11 mouse cellular contexts compared by ENCODE assay signal in genomic region chr17:12750591-12751170, GRCm38 (mm10). TPM values are rescaled to one million over a fixed set of nuclear protein-coding genes. Genes with fewer than 3 reads are reported as not detected.
DNase-seq lines count a peak whose midpoint lies in the region; ATAC-seq and TF ChIP-seq lines count a peak whose summit lies in the region.
"Had no signal": no experiment of that assay in that cellular context is flagged by ENCODE, and none has a peak within 500 bp of the region (broad histone marks: within the 10 kb centered on the region; RNA-seq: fewer than 3 reads in every experiment).

No protein-coding gene starts in this region.

- H3K4me3 ChIP-seq in liver, embryonic 12.5 days, result no peak overlapping the region
- H3K4me3 ChIP-seq in hindbrain, embryonic 13.5 days, result no peak overlapping the region
- H3K4me3 ChIP-seq in small intestine, adult 2 months (ENCODE audit: low read depth, low read length), result no peak overlapping the region
- H3K4me3 ChIP-seq: forebrain, embryonic 13.5 days had no signal

- DNase-seq in cerebellum, adult 9-10 months, result peak; percentile 17
- DNase-seq in liver (no peak), MN1 (ENCODE audit: low spot score) (no peak)
- no peak for DNase-seq in urinary bladder, adult 2 months (ENCODE audit: low spot score)
- DNase-seq: right cerebral cortex, postnatal 25 days had no signal

- no peak overlapping the region for H3K9ac ChIP-seq in liver, embryonic 12.5 days
- no peak overlapping the region for H3K9ac ChIP-seq in hindbrain, embryonic 13.5 days
- H3K9ac ChIP-seq: forebrain, embryonic 13.5 days; liver, embryonic 14.5 days had no signal

- no peak for ATAC-seq in cerebellum, adult (ENCODE audit: insufficient number of reproducible peaks, low FRiP score, low TSS enrichment)
- ATAC-seq in liver, embryonic 12.5 days, result no peak
- ATAC-seq in hindbrain, embryonic 13.5 days (ENCODE audit: low FRiP score), result no peak

- 63% methylated on average over 9 of the region's 9 CpGs for WGBS in liver, embryonic 12.5 days (ENCODE audit: insufficient replicate concordance)
- 74% methylated on average over 9 of the region's 9 CpGs for WGBS in hindbrain, embryonic 13.5 days
- WGBS in small intestine, adult 2 months, result 29% methylated on average over 9 of the region's 9 CpGs

- peaks cover 90% of the 10 kb centered on the region for H3K4me1 ChIP-seq in liver, embryonic 12.5 days
- peaks cover 40% of the 10 kb centered on the region for H3K4me1 ChIP-seq in hindbrain, embryonic 13.5 days (replicated peaks)
- H3K4me1 ChIP-seq in small intestine, adult 2 months (ENCODE audit: control insufficient read depth, insufficient read depth, insufficient read length, low read length), result peaks cover 23% of the 10 kb centered on the region

- H3K27me3 ChIP-seq in liver, embryonic 12.5 days (replicated peaks), result no peaks in the 10 kb centered on the region
- H3K27me3 ChIP-seq in hindbrain, embryonic 13.5 days, result no peaks in the 10 kb centered on the region
- H3K27me3 ChIP-seq in small intestine, adult 2 months (ENCODE audit: control insufficient read depth, insufficient read depth, low read length), result no peaks in the 10 kb centered on the region
- H3K27me3 ChIP-seq: forebrain, embryonic 13.5 days had no signal

- no peak overlapping the region for H3K4me2 ChIP-seq in liver, embryonic 12.5 days
- H3K4me2 ChIP-seq in hindbrain, embryonic 13.5 days, result no peak overlapping the region
- H3K4me2 ChIP-seq: forebrain, embryonic 13.5 days had no signal

- TF ChIP-seq CTCF in small intestine, adult 2 months (IDR thresholded peaks at IDR 0.05; ENCODE audit: extremely low read depth, insufficient read length, insufficient replicate concordance, low read depth, low read length), result no peak

- no peak for TF ChIP-seq POLR2A in small intestine, adult 2 months (IDR thresholded peaks at IDR 0.05; ENCODE audit: low read depth, low read length)

- 0 out of 2 replicates have a peak overlapping the region, but pooled peaks have one; percentile 3 for H3K27ac ChIP-seq in liver, embryonic 12.5 days
- H3K27ac ChIP-seq in hindbrain, embryonic 13.5 days, result peak overlapping the region; percentile 15; the same call in 1 of the 2 replicates
- H3K27ac ChIP-seq in small intestine, adult 2 months (ENCODE audit: insufficient read depth, low read depth, low read length), result peak overlapping the region; percentile 55
- H3K27ac ChIP-seq: forebrain, embryonic 13.5 days; liver, embryonic 14.5 days had no signal

- H3K9me3 ChIP-seq in liver, embryonic 12.5 days (replicated peaks), result no peaks in the 10 kb centered on the region
- H3K9me3 ChIP-seq in hindbrain, embryonic 13.5 days, result no peaks in the 10 kb centered on the region
- H3K9me3 ChIP-seq: forebrain, embryonic 13.5 days had no signal

- peaks cover 32% of the 10 kb centered on the region for H3K36me3 ChIP-seq in liver, embryonic 12.5 days
- H3K36me3 ChIP-seq in hindbrain, embryonic 13.5 days, result peaks cover 19% of the 10 kb centered on the region
- no peaks in the 10 kb centered on the region for H3K36me3 ChIP-seq in small intestine, adult 2 months (ENCODE audit: control insufficient read depth, insufficient read depth, low read length)

RNA-seq across cellular contexts. Expression of gene Igf2r, which starts 18.8 kb away (rescaled TPM):
- polyA plus RNA-seq in liver, embryonic 12.5 days (2016; fragmentation: Nextera tagmentation; extraction: Ambion mirVana), result 24.7 and 25.3 TPM in 2 replicates
- 12.3 and 12.5 TPM in 2 replicates for polyA plus RNA-seq in hindbrain, embryonic 13.5 days (2015; fragmentation: Nextera tagmentation; extraction: Ambion mirVana)
- polyA plus RNA-seq in small intestine, adult 2 months (2012; rRNA removed), result 8.3 and 19.7 TPM in 2 replicates
- polyA plus RNA-seq in urinary bladder, adult 2 months (2012; rRNA removed), result 35.4 and 51.7 TPM in 2 replicates

Comparison
In these comparisons a context has a peak if more than half of its experiments do, and no peak if none do; other contexts are left out.
1. H3K27ac ChIP-seq: peak in every context shown above with its lines; median percentile 55 in small intestine, adult 2 months; 15 in hindbrain, embryonic 13.5 days; 3 in liver, embryonic 12.5 days.